Mouse (Mus musculus) left cerebral cortex, adult 11 months (tissue): ENCODE measurements around the gene Fosb.

Experiments used
- DNase-seq: peaks from one replicate; pipeline ENCODE4 v3.0.0; 2022; ENCODE audit warnings: low spot score

Gene Fosb

DNA sequence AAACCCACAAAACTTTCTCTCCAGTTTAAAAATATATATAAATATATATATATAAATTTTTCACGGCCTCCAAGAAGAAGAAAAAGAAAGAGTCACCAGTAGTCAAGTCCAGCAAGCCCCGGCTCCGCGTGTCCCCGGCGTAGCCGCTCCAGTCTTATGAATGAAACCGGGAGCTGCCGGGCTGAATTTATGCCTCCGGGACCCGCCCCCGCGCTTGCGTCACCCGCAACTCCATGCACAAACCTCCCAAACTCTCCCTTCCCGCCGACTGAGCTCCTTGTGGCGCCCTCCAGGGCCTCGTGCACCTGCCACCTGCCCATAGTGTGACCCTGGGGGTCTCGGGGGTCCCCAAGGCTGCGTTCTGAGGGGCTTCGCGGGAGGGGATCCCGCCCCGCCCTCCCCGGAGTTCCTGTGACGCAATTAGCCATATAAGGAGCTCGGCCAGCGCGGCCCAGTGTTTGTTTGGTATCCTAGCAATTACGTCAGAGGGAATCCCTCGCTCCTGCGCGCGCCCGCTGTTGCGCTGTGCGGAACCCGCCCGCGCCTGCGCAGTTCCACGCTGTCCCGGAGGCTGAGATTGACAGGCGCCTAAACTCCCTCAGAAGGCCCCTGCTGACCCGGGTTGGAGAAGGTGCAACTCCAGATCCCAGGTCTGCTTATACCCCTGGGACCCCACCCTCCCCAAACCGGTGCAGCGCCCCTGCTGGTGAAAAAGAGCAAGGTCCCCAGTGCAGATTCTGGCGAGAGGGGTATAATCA lies at the start of gene Fosb:
Fosb (minus strand) TSS at position 168 of the 758 bp plus-strand sequence.
- peak; percentile 96 for DNase-seq

DNA sequence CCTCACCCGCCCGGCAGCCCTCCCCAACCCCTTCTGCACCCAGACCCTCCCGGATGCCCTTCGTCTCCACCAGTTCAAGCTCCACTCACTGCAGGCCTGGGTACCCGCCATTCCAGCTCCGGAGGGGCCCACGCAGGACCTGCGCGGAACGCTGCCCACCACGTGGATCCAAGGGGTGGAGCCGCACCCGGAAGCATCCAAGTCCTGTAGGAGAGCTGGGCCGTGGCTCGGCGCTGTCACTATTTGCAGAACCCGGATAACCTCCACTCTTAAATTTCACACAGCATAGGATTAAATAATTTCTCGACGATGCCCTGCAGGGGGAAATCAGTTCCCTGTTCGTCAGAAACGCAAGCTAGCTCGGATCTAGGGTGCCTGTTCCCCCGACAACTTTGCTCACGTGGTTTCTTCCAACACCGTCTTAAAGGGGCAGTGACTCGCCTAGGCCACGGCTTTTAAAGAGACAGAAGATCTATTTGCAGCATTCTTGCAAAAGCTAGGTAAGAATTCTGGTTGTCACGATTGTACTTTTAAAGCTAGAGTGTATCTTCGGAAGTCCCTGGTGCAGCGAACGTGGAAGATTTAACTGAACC lies 49.5 kb upstream of the Fosb start, which contains the start of the genes Cd3eap and Ppp1r13l:
Cd3eap (minus strand) TSS at position 185 of the 593 bp plus-strand sequence.
Ppp1r13l (plus strand) TSS at position 451 of the 593 bp plus-strand sequence.
- peak; percentile 85 for DNase-seq

DNA sequence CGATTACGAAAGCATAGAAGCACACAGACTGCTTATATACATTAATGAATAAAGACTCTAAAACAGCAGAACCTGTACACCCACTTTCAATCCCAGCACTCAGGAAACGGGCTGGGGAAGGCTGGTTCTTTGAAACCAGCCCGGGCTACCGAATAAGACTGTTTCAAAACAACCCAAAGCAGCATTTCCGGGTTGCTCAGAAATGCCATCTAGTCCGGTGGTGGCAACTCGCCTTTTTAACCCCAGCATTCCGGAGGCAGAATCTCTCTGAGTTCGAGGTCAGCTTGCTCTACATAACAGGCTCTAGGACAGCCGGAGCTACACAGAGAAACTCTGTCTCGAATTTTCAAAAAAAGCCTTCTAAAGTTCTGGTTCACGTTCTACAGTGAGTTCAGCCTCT lies 48.8 kb upstream of the Fosb start:
- DNase-seq: no peak

DNA sequence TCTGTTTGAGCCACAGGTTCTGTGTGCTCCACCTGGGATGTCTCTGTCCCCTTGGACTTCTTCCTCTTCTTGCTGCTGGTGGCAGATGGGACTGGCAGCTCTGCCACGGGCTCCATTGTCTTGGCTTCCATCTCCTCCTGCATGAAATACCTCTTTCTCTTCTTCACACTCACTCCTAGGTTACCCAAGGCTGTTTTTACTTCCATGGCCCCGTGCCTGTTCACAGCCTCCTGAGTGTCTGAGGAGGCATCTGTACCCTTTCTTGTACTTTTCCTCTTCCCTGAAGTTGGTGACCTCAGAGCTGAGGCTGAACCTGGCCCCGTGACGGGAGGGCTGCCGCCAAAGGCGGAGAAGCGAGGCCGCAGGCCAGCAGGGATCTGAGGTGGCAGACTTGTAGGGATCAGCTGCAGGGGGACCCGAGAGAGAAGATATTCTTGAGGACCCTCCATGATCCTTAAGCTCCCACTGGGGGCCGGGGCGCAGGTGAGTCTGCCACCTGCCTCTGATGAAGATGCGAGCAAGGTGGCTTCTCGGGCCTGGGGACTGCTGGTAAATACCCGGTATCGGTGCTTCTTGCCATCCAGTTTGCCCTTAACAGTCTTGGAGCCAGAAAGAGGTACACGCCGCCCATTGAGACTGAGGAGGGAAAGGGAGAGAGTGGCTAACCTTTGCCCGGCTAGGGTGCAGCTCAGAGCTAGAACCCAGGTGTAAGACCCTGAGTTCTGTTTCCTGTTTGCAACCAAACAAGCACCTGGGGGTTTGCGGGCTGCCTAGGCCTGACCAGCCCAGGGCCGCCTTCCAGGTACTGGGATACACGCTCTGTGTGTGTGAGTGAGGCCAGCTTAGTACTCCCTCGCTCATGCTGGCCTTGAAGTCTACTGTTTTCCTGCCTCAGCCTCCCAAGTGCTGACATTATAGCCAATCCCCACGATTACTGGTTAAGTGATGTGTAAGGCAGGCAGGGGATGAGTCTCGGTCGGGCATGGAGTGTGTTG lies 47.8 kb upstream of the Fosb start:
- DNase-seq: no peak

DNA sequence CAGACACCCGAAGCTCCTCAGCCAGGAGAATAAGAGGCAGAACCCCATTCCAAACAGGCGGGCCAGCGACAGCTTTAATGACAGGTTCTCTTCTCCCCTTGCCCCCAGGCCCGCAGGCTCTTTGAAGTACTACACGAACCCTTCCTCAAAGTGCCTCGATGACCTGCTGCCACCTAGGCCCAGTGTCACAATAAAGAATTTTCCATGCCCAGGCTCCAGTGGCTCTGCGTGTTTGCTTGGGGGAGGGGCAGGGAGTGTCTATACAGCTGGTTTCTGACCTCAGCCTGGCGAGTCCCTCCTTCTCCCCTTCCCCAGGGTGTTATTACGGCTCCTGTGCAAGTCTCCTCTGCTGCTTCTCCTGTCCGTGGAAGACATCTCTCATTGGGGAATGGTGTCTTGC lies 46.5 kb upstream of the Fosb start:
- no peak for DNase-seq

DNA sequence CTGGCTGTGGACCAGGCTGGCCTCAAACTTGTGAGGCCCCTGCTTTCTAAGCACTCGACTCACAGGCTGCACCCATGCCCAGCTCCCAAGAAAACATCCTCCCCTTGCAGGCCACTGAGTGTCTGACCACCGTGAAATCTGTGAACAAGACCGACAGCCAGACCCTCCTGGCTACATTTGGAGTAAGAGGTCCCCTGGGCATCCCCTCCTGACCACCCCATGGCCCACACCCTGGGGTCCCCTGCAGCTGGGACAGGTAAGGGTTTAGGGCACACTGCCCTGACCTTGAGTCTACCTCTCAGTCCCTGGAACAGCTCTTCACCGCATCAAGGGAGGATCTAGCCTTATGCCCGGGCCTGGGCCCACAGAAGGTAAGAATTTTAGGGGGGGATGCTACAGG lies 45.1 kb upstream of the Fosb start:
- DNase-seq: no peak

DNA sequence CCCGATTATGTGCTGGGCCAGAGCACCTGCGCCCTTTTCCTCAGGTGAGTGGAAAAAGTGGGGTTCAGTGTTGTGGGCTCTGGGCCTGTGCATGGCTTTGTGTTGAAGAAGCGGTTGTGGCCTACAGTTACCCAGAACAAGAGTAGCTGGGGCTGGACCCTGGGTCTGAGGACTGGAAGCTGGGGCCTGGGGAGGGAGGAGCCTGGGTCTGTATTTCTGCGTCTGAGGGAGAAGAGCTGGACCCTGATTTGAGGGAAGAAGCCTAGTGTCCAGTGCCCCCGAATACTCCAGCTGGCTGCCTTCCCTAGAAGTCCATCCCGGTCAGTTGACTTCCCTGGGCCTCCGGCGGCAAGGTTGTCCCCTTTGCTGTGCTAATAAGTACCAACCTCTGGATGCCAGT lies 40.4 kb upstream of the Fosb start:
- DNase-seq: no peak

DNA sequence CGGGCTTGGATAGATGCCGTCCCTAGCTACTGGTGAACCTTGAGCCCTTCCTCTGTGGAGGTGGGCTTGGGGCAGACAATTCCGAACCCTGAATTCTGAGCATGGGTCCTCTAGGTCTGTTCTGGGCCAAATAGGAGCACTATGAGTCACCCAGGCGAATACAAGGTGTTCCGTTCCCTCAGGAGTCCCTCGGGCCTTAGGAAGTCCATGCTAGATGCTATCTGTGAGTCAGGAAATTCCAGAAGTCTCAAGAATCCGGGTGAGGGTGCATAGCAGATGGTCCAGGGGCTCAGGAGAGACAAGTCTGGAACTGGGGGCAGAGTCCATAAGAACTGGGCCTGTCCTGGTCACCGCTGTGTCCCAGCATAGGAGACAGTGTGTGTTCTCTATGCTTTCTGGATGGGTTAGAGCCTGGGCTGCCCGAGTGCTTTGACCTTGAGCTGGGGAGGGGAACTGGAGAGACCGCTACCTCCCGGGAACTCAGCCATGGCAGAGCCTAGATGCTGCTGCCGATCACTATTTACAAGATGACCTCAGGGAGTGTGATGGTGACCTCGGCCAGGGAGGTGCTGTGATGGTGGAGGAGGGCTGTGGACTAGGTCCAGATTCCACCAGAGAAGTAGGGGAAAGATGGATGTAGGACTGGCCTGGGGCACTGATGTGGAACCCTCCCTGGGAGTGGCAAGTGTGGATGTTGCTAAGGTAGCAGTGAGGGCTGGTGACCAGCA lies 39.5 kb upstream of the Fosb start:
- no peak for DNase-seq

DNA sequence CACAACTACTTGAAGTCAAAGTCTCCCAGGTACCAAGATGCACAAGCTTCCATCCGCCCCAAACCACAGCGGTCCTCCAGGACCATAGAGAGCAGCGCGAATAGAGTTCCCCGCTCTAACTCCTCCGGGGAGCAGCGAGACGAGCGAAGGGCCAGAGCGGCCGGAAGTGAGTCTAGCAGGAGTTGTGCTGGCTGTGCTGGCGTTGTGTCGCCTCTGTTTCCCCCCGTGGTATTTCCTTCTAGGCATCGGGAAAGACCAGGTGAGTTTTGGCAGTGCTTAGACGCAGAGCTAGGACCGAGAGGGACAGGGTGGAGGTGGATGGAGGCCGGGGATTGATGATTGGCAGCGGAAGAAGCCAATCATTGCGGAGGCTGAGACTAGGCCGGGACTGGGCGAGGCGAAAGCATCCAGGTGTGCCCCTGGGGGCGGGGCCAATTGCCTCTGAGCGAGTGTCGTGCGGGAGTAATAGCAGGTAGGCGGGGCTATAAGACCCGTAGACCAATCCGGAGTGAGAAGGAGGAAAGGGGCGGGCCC lies 35.2 kb upstream of the Fosb start:
- peak; percentile 95 for DNase-seq

DNA sequence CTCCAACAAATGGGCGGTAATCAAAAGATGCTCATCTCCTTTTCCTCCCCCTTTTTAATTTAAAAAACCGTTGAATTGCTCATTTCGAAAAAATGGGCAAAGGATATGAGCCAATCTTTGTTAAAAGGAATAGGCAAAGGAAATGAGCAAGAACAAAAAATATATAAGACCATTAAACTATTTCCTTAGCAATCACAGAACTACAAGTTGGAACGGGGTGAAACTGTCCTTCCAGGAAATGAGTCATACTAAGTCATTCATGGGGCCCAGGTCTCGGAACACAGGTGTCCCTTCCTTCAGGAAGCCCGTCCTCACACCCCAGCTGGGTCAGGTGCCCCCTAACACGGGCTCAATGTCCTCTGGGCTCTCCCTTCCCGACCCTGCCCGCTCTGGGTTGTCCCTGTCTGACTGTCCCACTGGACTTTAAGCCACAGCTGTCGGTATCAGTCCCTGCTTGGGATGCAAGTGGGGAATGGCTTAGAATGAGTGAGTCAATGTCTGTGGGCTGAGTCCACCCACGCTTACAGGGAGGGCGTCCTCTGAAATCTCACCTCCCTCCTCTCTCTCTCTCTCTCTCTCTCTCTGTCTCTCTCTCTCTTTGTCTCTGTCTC lies 34.5 kb upstream of the Fosb start, which contains the start of gene Ercc1:
Ercc1 (plus strand) TSS at position 542 of the 611 bp plus-strand sequence.
- no peak for DNase-seq

DNA sequence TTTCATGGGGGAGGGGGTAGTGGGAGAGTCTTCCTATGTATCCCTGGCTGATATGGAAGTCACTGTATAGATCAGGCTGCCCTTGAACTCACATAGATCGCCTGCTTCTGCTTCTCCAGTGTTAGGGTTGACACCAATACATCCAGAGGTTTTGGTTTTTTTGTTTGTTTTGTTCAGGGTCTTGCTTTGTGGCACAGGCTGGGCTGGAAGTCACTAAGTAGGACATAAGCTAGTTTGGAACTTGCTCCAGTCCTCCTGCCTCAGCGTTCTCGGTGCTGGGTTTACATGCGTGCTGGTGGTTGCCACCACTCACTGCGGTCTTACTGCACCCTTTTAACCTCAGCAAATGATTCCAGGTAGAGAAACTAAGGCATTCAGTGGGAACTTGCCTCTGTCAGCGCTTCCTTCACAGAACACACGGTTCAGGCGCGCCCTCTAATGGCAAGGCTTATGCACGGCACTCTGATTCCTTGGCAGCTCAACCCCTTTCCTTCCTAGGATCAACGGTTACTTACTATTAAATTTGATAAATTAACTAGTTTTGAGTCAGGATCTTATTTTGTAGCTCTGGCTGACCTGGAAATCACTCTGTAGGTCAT lies 33.5 kb upstream of the Fosb start:
- DNase-seq: no peak

DNA sequence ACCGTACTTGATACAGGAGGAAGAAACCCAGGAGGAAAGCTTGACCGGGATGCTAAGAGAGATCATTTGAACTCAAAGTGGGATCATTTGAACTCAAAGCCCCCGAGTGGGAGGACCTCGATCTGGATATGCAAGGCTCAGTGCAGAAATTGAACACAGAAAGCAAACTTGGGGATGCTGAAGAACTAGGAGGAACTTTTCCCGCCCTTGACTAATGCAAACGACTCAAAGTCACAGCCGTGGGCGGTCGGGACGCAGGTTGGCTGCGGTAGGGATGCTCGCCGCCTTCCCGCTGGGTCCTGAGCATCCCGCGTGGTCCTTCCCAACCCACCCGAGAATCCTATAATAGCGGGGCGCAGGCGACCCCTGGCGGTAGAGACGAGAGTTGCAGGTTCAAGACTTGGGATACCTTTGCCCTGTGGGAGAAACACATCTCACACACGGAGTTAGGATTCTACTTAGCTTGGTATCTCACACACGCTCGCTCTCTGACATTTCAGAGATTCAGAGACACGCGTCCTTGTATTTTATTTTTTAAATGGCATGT lies 32.7 kb upstream of the Fosb start:
- peak; percentile 78 for DNase-seq

DNA sequence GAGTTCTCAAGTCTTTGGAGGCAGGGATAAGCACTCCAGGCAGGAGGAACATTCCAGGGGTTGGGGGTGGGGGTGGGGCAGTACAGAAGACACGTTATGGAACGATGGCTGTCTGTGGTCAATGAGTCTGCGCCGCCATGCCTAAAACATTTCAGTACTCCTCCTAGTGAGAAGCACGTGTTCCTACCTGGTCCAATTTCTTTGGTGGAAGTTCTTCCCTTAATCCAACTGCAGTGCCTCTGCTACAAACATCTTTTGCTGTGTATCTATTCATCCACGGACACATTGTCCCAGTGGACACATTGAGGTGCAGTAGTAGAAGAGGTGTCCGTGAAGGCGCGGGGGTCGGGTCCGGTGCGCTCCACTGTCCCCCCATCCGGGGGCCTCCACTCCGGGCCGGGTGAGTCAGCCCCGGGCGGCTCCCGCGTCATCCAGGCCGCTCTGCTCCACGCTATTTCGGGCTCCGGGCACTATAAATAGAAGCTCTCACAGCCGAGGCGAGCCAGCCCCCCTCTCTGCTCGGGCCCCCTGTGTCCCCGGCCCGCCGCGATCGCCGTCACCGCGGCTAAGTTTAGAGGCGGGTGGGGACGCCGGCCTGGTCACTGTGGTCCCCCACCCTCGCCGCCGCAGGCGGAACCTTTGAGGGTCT lies 32.0 kb upstream of the Fosb start:
- no peak for DNase-seq

DNA sequence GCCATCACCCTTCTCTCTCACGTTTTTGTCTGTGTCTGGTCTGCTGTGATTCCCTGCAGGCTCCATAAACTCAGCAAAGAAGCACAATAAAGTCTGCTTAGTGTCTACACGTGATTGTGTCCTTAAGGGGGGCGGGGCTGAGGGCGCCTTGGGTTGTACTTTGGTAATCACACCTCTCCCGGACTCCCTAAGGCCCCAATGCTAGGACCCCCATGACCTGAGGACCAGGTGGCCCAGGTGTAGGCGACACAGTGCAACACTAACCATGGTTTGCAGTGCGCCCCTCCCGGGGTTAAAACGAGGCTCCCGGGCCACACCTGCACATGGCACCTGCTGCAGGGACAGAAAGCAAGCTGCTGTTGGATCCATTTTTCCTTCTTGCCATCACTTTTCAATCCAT lies 31.4 kb upstream of the Fosb start:
- DNase-seq: no peak

DNA sequence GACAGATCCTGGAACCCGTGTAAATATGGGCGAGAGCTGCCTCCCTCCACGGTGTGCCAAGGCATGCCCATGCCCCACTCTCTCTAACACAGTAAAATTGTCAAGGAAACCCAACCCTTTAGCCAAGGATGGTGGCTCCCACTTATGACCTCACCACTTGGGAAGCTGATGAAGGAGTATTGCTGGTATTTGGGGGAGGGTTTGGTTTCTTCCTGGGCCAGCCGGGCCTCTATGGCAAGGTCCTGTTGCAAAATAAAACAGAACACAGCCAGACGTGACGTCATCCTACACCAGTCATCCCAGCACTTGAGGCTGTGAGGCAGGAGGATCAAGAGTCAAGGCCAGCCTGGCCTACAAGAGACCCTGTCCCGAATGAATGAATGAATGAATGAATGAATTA lies 28.7 kb upstream of the Fosb start:
- DNase-seq: no peak

DNA sequence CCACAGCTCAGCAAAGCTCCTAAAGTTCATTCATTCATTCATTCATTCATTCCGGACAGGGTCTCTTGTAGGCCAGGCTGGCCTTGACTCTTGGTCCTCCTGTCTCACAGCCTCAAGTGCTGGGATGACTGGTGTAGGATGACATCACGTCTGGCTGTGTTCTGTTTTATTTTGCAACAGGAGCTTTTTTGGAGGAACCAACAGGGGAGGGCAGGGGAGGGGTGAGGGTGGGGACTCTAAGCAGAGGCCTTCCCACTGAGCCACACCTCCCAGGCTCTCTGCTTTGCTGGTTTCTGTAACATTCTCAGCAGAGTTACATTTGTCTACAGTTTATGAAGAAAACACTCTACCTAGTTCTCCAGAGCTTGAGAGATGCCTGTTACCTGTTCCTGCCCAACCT lies 28.2 kb upstream of the Fosb start:
- no peak for DNase-seq

DNA sequence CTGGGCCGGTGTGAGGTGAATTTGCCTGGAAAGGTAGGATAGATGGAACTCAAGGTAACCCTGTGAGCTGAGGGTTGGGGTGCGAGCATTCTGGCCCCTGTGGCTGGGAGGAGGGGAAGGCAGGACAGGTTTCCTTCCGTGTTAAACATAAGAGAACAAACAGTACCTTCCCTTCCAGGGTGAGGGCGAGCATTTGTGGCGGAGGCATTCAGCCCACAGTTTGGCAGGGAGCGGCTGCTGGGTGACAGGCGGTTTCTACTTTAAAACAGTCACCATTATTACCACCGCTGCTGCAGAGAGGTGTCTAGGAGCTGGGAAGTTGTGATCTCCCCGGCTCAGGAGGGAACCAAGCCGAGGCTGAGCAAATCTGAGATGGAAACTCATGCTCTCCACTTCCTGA lies 27.3 kb upstream of the Fosb start:
- DNase-seq: no peak

DNA sequence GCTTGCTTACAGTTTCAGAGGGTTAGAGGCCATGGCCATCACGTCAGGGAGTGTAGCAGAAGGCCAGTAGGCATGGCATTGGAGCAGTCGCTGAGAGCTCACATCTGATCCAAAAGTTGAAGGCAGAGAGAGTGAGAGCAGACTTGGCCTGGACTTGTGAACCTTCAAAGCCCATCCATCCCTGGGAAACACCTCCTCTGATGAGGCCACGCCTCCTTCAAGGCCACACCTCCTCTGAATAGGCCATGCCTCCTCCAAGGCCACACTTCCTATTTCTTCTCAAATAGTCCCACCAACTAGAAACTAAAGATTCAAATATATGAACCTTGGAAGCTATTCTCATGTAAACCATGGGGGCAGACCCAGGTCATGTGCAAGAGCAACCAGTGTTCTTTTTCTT lies 25.7 kb upstream of the Fosb start:
- no peak for DNase-seq

DNA sequence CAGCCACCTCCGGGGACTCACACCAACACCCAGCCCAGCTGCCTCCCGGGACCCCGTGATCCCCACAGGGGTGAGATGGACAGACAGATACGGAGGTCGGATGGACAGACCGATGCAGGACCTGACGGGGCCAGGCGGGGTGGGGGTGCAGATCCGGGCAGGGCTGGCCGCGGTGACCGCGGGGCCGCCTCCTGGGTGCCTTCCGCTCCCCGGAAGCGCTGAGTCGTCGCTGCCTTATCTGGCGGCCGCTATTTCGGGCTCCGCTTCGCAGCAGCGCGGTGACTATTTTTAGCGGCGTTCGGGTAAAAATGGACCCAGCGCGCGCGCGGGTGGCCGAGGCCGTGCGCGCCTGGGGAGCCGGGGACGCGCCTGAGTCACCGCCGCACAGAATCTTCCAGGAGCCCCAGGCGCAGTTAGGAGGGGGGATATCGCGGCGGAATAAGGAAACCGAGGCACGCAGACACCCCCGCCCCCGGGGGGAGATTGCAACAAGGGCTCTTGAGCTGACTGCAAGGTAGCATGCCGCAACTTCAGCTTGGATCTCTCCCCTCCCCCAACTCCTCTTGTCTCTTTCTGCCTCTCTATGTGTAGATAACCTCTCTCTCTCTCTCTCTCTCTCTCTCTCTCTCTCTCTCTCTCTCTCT lies 23.0 kb upstream of the Fosb start:
- peak; percentile 77 for DNase-seq
